Mouse (Mus musculus) C2C12 (cell line): ENCODE measurements around the gene Adora3.

ENCODE experiments used
- CTCF ChIP-seq: IDR thresholded peaks from one replicate; pipeline ENCODE4 v1.5.1; 2011; ENCODE audit not compliant: control insufficient read depth, insufficient read depth, insufficient read length
- MAX ChIP-seq: IDR thresholded peaks from one replicate; pipeline ENCODE4 v1.6.1; 2011; ENCODE audit warnings: mild to moderate bottlenecking, control low read depth
- MYOG ChIP-seq: IDR thresholded peaks from one replicate; pipeline ENCODE4 v1.6.1; 2011; ENCODE audit not compliant: control insufficient read depth, insufficient read length; ENCODE audit errors: extremely low read depth
- USF1 ChIP-seq: IDR thresholded peaks from one replicate; pipeline ENCODE4 v1.6.1; 2011; ENCODE audit warnings: low read depth, mild to moderate bottlenecking, control low read depth, moderate library complexity

DNA sequence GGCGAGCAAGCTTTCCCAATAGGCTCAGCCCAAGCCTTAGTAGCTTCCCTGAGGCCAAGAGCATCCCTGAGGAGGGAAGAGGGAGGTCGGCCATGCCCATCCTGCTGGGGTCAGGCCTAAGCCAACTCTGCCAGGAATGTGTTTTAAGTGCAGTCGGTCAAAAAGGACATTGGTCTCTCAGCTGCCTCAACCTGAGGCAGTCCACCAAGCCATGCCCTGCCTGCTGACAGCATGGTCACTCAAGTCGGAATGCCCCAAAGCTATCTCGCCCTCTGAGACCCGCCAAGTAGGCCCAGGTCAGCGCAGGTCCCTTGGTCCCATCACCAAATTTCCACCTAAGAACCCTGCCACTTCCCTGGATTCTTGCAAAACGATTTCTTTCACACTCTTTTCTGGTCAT, 8.1 kb downstream of the Adora3 start:
- TF ChIP-seq CTCF (no peak), MYOG (no peak), USF1 (no peak), MAX (no peak)
